In the genomic region with DNA sequence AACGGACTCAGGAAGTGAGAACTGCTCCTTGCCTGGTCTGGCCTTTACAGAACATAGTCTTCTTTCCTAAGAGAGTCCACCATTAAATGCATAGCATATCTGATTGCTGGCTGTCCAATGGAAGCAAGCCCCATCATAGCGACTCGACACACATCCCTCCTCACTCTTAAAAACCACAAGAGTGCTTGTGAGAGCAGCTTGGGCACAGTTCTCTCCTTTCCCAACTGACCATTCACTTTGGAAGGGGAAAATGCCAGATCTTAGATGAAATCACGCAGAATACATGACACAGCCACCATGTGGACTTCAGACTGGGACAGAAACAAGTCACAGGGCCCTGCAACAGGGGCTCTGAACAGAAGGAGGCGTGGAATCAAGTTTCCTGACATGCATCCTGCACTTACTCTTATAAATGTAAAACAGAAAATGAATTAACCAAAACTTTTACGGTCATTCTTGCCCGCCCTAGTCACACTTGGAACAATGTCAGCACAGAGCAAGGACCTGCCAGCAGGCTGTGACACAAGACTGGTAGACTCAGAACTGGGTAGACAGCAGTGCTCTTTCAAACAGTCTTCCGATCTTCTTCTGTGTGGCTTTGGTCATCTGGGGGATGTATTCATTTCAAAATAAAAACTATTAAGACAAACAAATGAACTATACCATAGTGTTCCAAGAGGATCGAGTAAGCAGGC, we compare ENCODE assay signal across 21 mouse cellular contexts. TPM values are rescaled to one million over a fixed set of nuclear protein-coding genes. Genes with fewer than 3 reads are reported as not detected.
DNase-seq lines count a peak whose midpoint lies in the region; ATAC-seq and TF ChIP-seq lines count a peak whose summit lies in the region.
"Had no signal": no experiment of that assay in that cellular context is flagged by ENCODE, and none has a peak within 500 bp of the region (broad histone marks: within the 10 kb centered on the region; RNA-seq: fewer than 3 reads in every experiment).

No protein-coding gene starts in this region.

- 49% methylated on average over 9 of the region's 9 CpGs for WGBS in liver, adult 2 months
- 77% methylated on average over 9 of the region's 9 CpGs for WGBS in liver, embryonic 12.5 days (ENCODE audit: insufficient replicate concordance)
- 93% methylated on average over 9 of the region's 9 CpGs for WGBS in limb, embryonic 10.5 days

- peaks cover 28% of the 10 kb centered on the region; the same call in 1 of the 2 replicates for H3K79me2 ChIP-seq in liver, adult 2 months (ENCODE audit: control insufficient read depth, insufficient read depth, low read length)

- H3K27ac ChIP-seq in liver, adult 2 months (replicated peaks; ENCODE audit: insufficient read depth, low read depth, low read length), result peak overlapping the region; percentile 27
- no peak overlapping the region for H3K27ac ChIP-seq in liver, embryonic 12.5 days
- H3K27ac ChIP-seq in brown adipose tissue, adult 24 weeks (replicated peaks; ENCODE audit: low read depth, low read length), result peak overlapping the region; percentile 50
- no peak overlapping the region for H3K27ac ChIP-seq in limb, embryonic 10.5 days
- H3K27ac ChIP-seq: forebrain, embryonic 15.5 days; heart, embryonic 10.5 days; kidney, embryonic 15.5 days; liver, embryonic 15.5 days; midbrain, embryonic 13.5 days had no signal

- no peaks in the 10 kb centered on the region for H3K27me3 ChIP-seq in liver, adult 2 months (ENCODE audit: control insufficient read depth, insufficient read depth, low read length)
- H3K27me3 ChIP-seq in liver, embryonic 12.5 days (replicated peaks), result no peaks in the 10 kb centered on the region
- H3K27me3 ChIP-seq in limb, embryonic 10.5 days (ENCODE audit: low read depth, poor library complexity, severe bottlenecking), result peaks cover 56% of the 10 kb centered on the region
- H3K27me3 ChIP-seq: forebrain, embryonic 15.5 days; kidney, embryonic 15.5 days; liver, embryonic 15.5 days; megakaryocyte, embryonic 14.5 days; midbrain, embryonic 13.5 days had no signal

- DNase-seq in cerebellum, postnatal 14 days, result peak; percentile 16 to 27
- DNase-seq in liver, adult 2 months (ENCODE audit: extremely low read depth, low read depth, low spot score), result peak; percentile 66
- DNase-seq in 416B (ENCODE audit: low read depth), result peak; percentile 59
- no peak for DNase-seq in limb, embryonic 10.5 days (ENCODE audit: low spot score)
- DNase-seq in spleen, postnatal 36 days (ENCODE audit: low spot score in 2 of 2), result no peak
- DNase-seq: cerebellum, adult 11-12 months; cerebellum, postnatal 36 days; embryo, embryonic 11 days; gastrocnemius, postnatal 25 days; heart, postnatal 10 days; kidney, postnatal 36 days had no signal

- no peak overlapping the region for H3K4me3 ChIP-seq in liver, adult 2 months (ENCODE audit: insufficient read depth, low read depth, low read length)
- H3K4me3 ChIP-seq in liver, embryonic 12.5 days, result no peak overlapping the region
- H3K4me3 ChIP-seq in brown adipose tissue, adult 24 weeks (ENCODE audit: insufficient read depth, low read depth, low read length), result peak overlapping the region; percentile 11; the same call in 1 of the 2 replicates
- H3K4me3 ChIP-seq in limb, embryonic 10.5 days, result no peak overlapping the region
- H3K4me3 ChIP-seq: forebrain, embryonic 15.5 days; heart, embryonic 10.5 days; kidney, embryonic 15.5 days; liver, embryonic 15.5 days; megakaryocyte, embryonic 14.5 days; midbrain, embryonic 13.5 days had no signal

- TF ChIP-seq POLR2A in liver, adult 2 months (IDR thresholded peaks at IDR 0.05; ENCODE audit: extremely low read depth, insufficient read depth, low read length), result no peak

- TF ChIP-seq CTCF in liver, adult 2 months (IDR thresholded peaks at IDR 0.05; ENCODE audit: low read depth, low read length), result no peak

- no peak for ATAC-seq in cerebellum, adult (ENCODE audit: insufficient number of reproducible peaks, low FRiP score, low TSS enrichment)
- ATAC-seq in liver, embryonic 12.5 days, result no peak
- ATAC-seq: forebrain, embryonic 15.5 days; intestine, postnatal 0 days had no signal

- no peak overlapping the region for H3K4me2 ChIP-seq in liver, embryonic 12.5 days
- H3K4me2 ChIP-seq: forebrain, embryonic 15.5 days; kidney, embryonic 15.5 days; liver, embryonic 15.5 days; midbrain, embryonic 13.5 days had no signal

- H3K9ac ChIP-seq in liver, adult 2 months (ENCODE audit: low read depth, low read length), result no peak overlapping the region
- no peak overlapping the region for H3K9ac ChIP-seq in liver, embryonic 12.5 days
- H3K9ac ChIP-seq: forebrain, embryonic 15.5 days; kidney, embryonic 15.5 days; liver, embryonic 15.5 days; midbrain, embryonic 13.5 days had no signal

- H3K9me3 ChIP-seq in liver, embryonic 12.5 days (replicated peaks), result no peaks in the 10 kb centered on the region
- H3K9me3 ChIP-seq in limb, embryonic 10.5 days (replicated peaks), result no peaks in the 10 kb centered on the region
- H3K9me3 ChIP-seq: forebrain, embryonic 15.5 days; heart, embryonic 10.5 days; kidney, embryonic 15.5 days; liver, embryonic 15.5 days; megakaryocyte, embryonic 14.5 days; midbrain, embryonic 13.5 days had no signal

- H3K36me3 ChIP-seq in liver, adult 2 months (ENCODE audit: control insufficient read depth, insufficient read depth, low read length), result no peaks in the 10 kb centered on the region
- H3K36me3 ChIP-seq in liver, embryonic 12.5 days, result no peaks in the 10 kb centered on the region
- no peaks in the 10 kb centered on the region for H3K36me3 ChIP-seq in limb, embryonic 10.5 days
- H3K36me3 ChIP-seq: forebrain, embryonic 15.5 days; heart, embryonic 10.5 days; kidney, embryonic 15.5 days; liver, embryonic 15.5 days; midbrain, embryonic 13.5 days had no signal

- H3K4me1 ChIP-seq in liver, adult 2 months (ENCODE audit: control insufficient read depth, insufficient read depth, low read length), result peaks cover 53% of the 10 kb centered on the region
- H3K4me1 ChIP-seq in liver, embryonic 12.5 days, result peaks cover 13% of the 10 kb centered on the region
- peaks cover 27% of the 10 kb centered on the region for H3K4me1 ChIP-seq in brown adipose tissue, adult 24 weeks (ENCODE audit: control insufficient read depth, insufficient read depth, insufficient read length, low read length)
- peaks cover 33% of the 10 kb centered on the region for H3K4me1 ChIP-seq in limb, embryonic 10.5 days

RNA-seq across cellular contexts. Expression of a gene that starts 46.0 kb away (rescaled TPM):
- 35.5 and 38.4 TPM in 2 replicates for total RNA-seq in liver, adult 2 months (2014; rRNA removed)
- polyA plus RNA-seq in liver, adult 2 months (2012; rRNA removed), result 11.9 and 12.2 TPM in 2 replicates
- polyA plus RNA-seq in liver, embryonic 12.5 days (2016; fragmentation: Nextera tagmentation; extraction: Ambion mirVana), result 17.2 and 22.0 TPM in 2 replicates
- polyA plus RNA-seq in brown adipose tissue, adult 24 weeks (2012; ENCODE audit: insufficient read depth, insufficient read length, missing spikeins), result 52.1 and 81.4 TPM in 2 replicates
- polyA plus RNA-seq in limb, embryonic 10.5 days (2016; fragmentation: Nextera tagmentation; extraction: Ambion mirVana), result 9.8 and 13.9 TPM in 2 replicates

Comparison
In these comparisons a context has a peak if more than half of its experiments do, and no peak if none do; other contexts are left out.
1. H3K27ac ChIP-seq: peak in liver, adult 2 months (single experiment) and brown adipose tissue, adult 24 weeks (single experiment); none in liver, embryonic 12.5 days (single experiment) and limb, embryonic 10.5 days (single experiment).
2. DNase-seq: peak in cerebellum, postnatal 14 days (2 of 2), liver, adult 2 months (single experiment) and 416B (single experiment); none in limb, embryonic 10.5 days (single experiment) and spleen, postnatal 36 days (0 of 2).